ENCODE assay signal across 8 mouse cellular contexts in the genomic region with DNA sequence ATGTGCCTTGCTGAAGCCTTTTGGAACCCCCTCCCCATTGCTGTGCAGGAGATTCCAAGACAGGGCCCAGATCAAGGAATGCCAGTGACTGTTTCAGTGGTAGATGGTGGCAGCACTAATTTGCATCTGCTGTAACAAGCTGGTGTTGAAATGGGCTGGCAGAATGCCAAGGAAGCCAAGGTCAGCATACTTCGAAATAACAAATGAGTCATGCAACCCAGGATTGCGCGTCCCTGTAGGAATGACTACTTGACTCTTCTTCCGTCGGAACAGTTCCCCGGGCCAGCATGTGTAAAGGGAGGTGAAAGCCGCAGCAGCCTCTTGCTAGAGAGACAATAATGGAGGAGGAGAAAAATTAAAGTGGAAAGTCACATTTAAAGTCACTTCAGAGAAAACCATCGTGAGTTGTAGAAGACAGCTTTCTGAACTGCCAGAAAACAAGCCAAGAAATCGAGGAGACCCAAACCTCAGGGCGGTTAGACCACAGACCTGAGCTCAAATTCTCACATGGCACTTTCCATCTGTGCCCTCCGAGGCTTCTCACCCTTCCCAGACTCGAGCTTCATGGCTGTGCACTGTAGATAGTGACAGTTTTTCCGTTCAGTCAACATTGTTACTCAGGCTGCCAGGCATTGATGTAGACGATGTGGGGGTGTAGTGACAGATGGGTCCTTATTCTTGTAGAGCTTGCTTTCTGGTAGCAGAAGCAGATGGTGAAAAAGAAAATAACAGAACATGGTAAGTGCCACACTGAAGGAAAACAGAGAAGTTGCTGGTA. TPM values are rescaled to one million over a fixed set of nuclear protein-coding genes. Genes with fewer than 3 reads are reported as not detected.
DNase-seq lines count a peak whose midpoint lies in the region; ATAC-seq lines count a peak whose summit lies in the region.

No protein-coding gene starts in this region.

- H3K27ac ChIP-seq in intestine, embryonic 14.5 days (ENCODE audit: low read depth), result no peak overlapping the region
- peak overlapping the region; percentile 45; the same call in 1 of the 2 replicates for H3K27ac ChIP-seq in midbrain, embryonic 13.5 days

- no peak overlapping the region for H3K4me2 ChIP-seq in intestine, embryonic 14.5 days (ENCODE audit: low read length)
- H3K4me2 ChIP-seq in midbrain, embryonic 13.5 days (replicated peaks), result no peak overlapping the region

- peaks cover 14% of the 10 kb centered on the region; the same call in 1 of the 2 replicates for H3K4me1 ChIP-seq in intestine, embryonic 14.5 days (replicated peaks; ENCODE audit: control insufficient read depth, insufficient read depth, low read length)
- H3K4me1 ChIP-seq in midbrain, embryonic 13.5 days (replicated peaks), result peaks cover 17% of the 10 kb centered on the region

- WGBS in intestine, embryonic 14.5 days, result 46% methylated on average over 14 of the region's 14 CpGs
- WGBS in midbrain, embryonic 13.5 days, result 59% methylated on average over 14 of the region's 14 CpGs

- 0 out of 2 replicates have a peak, but pooled peaks have one; percentile 50 for ATAC-seq in intestine, embryonic 14.5 days (replicated peaks; ENCODE audit: low FRiP score, low TSS enrichment, low read depth)
- peak; percentile 69 for ATAC-seq in midbrain, embryonic 13.5 days

- no peak overlapping the region for H3K9ac ChIP-seq in intestine, embryonic 14.5 days (ENCODE audit: low read length)
- no peak overlapping the region for H3K9ac ChIP-seq in midbrain, embryonic 13.5 days (replicated peaks)

- no peaks in the 10 kb centered on the region for H3K36me3 ChIP-seq in intestine, embryonic 14.5 days (ENCODE audit: control insufficient read depth, insufficient read depth, low read length)
- no peaks in the 10 kb centered on the region for H3K36me3 ChIP-seq in midbrain, embryonic 13.5 days

- DNase-seq in embryo, embryonic 11 days, result peak; percentile 41
- DNase-seq in embryo, embryonic 9.5 days (ENCODE audit: extremely low spot score), result no peak
- DNase-seq in cerebellum, adult 9-10 months, result peak; percentile 93
- peak; percentile 87 for DNase-seq in gastrocnemius, postnatal 14 days
- peak; percentile 59 for DNase-seq in intestine, embryonic 14.5 days (ENCODE audit: low spot score)
- DNase-seq in left cerebral cortex, postnatal 14 days (ENCODE audit: low spot score in 2 of 2), result peak; percentile 75 to 88
- DNase-seq in spleen, postnatal 14 days (ENCODE audit: low spot score in 2 of 2), result peak; percentile 50 to 73

- no peaks in the 10 kb centered on the region for H3K9me3 ChIP-seq in intestine, embryonic 14.5 days (ENCODE audit: control insufficient read depth, low read length)
- no peaks in the 10 kb centered on the region for H3K9me3 ChIP-seq in midbrain, embryonic 13.5 days

- intact Hi-C loops in gastrocnemius, postnatal 14 days (cut with DNase I; ENCODE audit: low total_unique reads), result no loop called here
- intact Hi-C loops in left cerebral cortex, postnatal 14 days (cut with DNase I), result no loop called here

- H3K27me3 ChIP-seq in intestine, embryonic 14.5 days (replicated peaks; ENCODE audit: control insufficient read depth, insufficient read depth, low read length), result no peaks in the 10 kb centered on the region
- H3K27me3 ChIP-seq in midbrain, embryonic 13.5 days, result no peaks in the 10 kb centered on the region

- H3K4me3 ChIP-seq in intestine, embryonic 14.5 days (ENCODE audit: low read depth, low read length), result no peak overlapping the region
- no peak overlapping the region for H3K4me3 ChIP-seq in midbrain, embryonic 13.5 days (replicated peaks)

RNA-seq across cellular contexts. Expression of a gene that starts 20.6 kb away (rescaled TPM):
- total RNA-seq in gastrocnemius, postnatal 14 days (2021), result 10 to 100 TPM; 31.5 to 40.9 TPM
- 5.3 and 7.3 TPM in 2 replicates for polyA plus RNA-seq in intestine, embryonic 14.5 days (2014; fragmentation: Nextera tagmentation; extraction: Ambion mirVana)
- total RNA-seq in left cerebral cortex, postnatal 14 days (2021), result 10 to 100 TPM; 10.9 to 12.5 TPM
- polyA plus RNA-seq in midbrain, embryonic 13.5 days (2015; fragmentation: Nextera tagmentation; extraction: Ambion mirVana), result 5.0 and 7.6 TPM in 2 replicates

RNA-seq across cellular contexts. Expression of a gene that starts 48.0 kb away (rescaled TPM):
- total RNA-seq in gastrocnemius, postnatal 14 days (2021), result not detected
- polyA plus RNA-seq in intestine, embryonic 14.5 days (2014; fragmentation: Nextera tagmentation; extraction: Ambion mirVana), result 0.34 and 0.40 TPM in 2 replicates
- not detected for total RNA-seq in left cerebral cortex, postnatal 14 days (2021)
- 0.42 and 0.63 TPM in 2 replicates for polyA plus RNA-seq in midbrain, embryonic 13.5 days (2015; fragmentation: Nextera tagmentation; extraction: Ambion mirVana)
